Mouse (Mus musculus): ENCODE results near the gene Ccdc78. TPM values are rescaled to one million over a fixed set of nuclear protein-coding genes. Genes with fewer than 3 reads are reported as not detected.

Ccdc78 gene
- polyA plus RNA-seq, 1 experiment from 2014 or later, result 0.62 TPM

GRCm38 (mm10) chr17:25757691-25758090, 28.7 kb upstream of the Ccdc78 start:
- Histone ChIP-seq H3K4me3 (no peak overlapping the region), H3K27me3 (replicated peaks; ENCODE audit: low read depth, poor library complexity, severe bottlenecking) (peaks cover 5% of the 10 kb centered on the region; the same call in 1 of the 2 replicates), H3K27ac (replicated peaks) (no peak overlapping the region), H3K4me1 (peaks cover 24% of the 10 kb centered on the region), H3K36me3 (replicated peaks) (no peaks in the 10 kb centered on the region), H3K9me3 (no peaks in the 10 kb centered on the region)
- no peak for DNase-seq (ENCODE audit: low spot score)
- 68% methylated on average over 3 of the region's 3 CpGs for WGBS

GRCm38 (mm10) chr17:25760148-25760547, 26.2 kb upstream of the Ccdc78 start:
- H3K27ac ChIP-seq (replicated peaks), result no peak overlapping the region
- no peak for DNase-seq (ENCODE audit: low spot score)
- H3K9me3 ChIP-seq, result no peaks in the 10 kb centered on the region
- H3K27me3 ChIP-seq (replicated peaks; ENCODE audit: low read depth, poor library complexity, severe bottlenecking), result peaks cover 5% of the 10 kb centered on the region; the same call in 1 of the 2 replicates
- WGBS, result 78% methylated on average over 8 of the region's 8 CpGs
- no peaks in the 10 kb centered on the region for H3K36me3 ChIP-seq (replicated peaks)
- peaks cover 23% of the 10 kb centered on the region for H3K4me1 ChIP-seq
- H3K4me3 ChIP-seq, result no peak overlapping the region

- no peak for DNase-seq (ENCODE audit: low spot score)
- WGBS, result 43% methylated on average over 4 of the region's 4 CpGs
- peaks cover 5% of the 10 kb centered on the region; the same call in 1 of the 2 replicates for H3K27me3 ChIP-seq (replicated peaks; ENCODE audit: low read depth, poor library complexity, severe bottlenecking)
- no peaks in the 10 kb centered on the region for H3K36me3 ChIP-seq (replicated peaks)
- no peaks in the 10 kb centered on the region for H3K9me3 ChIP-seq
- no peak overlapping the region for H3K4me3 ChIP-seq
- H3K4me1 ChIP-seq, result peaks cover 15% of the 10 kb centered on the region
- no peak overlapping the region for H3K27ac ChIP-seq (replicated peaks)
These were observed 24.8 kb upstream of the Ccdc78 start for GRCm38 (mm10) chr17:25761561-25761970.

GRCm38 (mm10) chr17:25762591-25762990, 23.8 kb upstream of the Ccdc78 start:
- Histone ChIP-seq H3K9me3 (no peaks in the 10 kb centered on the region), H3K36me3 (replicated peaks) (no peaks in the 10 kb centered on the region), H3K27ac (replicated peaks) (no peak overlapping the region), H3K4me3 (no peak overlapping the region), H3K27me3 (replicated peaks; ENCODE audit: low read depth, poor library complexity, severe bottlenecking) (peaks cover 13% of the 10 kb centered on the region; the same call in 1 of the 2 replicates), H3K4me1 (peaks cover 9% of the 10 kb centered on the region; the same call in 1 of the 2 replicates)
- DNase-seq (ENCODE audit: low spot score), result no peak
- WGBS, result 39% methylated on average over 3 of the region's 3 CpGs

- WGBS, result 47% methylated on average over 5 of the region's 5 CpGs
- H3K27ac ChIP-seq (replicated peaks), result no peak overlapping the region
- peak; percentile 62 for DNase-seq (ENCODE audit: low spot score)
- peaks cover 24% of the 10 kb centered on the region for H3K27me3 ChIP-seq (replicated peaks; ENCODE audit: low read depth, poor library complexity, severe bottlenecking)
- no peaks in the 10 kb centered on the region for H3K9me3 ChIP-seq
- peaks cover 8% of the 10 kb centered on the region; the same call in 1 of the 2 replicates for H3K4me1 ChIP-seq
- H3K36me3 ChIP-seq (replicated peaks), result no peaks in the 10 kb centered on the region
- H3K4me3 ChIP-seq, result no peak overlapping the region
These were observed 20.5 kb upstream of the Ccdc78 start for GRCm38 (mm10) chr17:25765886-25766285.

- Histone ChIP-seq H3K27ac (replicated peaks) (no peak overlapping the region), H3K4me1 (peaks cover 12% of the 10 kb centered on the region), H3K4me3 (no peak overlapping the region), H3K9me3 (no peaks in the 10 kb centered on the region), H3K36me3 (replicated peaks) (no peaks in the 10 kb centered on the region), H3K27me3 (replicated peaks; ENCODE audit: low read depth, poor library complexity, severe bottlenecking) (peaks cover 24% of the 10 kb centered on the region)
- WGBS, result 46% methylated on average over 9 of the region's 9 CpGs
- DNase-seq (ENCODE audit: low spot score), result no peak
These were observed 17.0 kb upstream of the Ccdc78 start for GRCm38 (mm10) chr17:25769331-25769730.

GRCm38 (mm10) chr17:25773549-25774120, 12.7 kb upstream of the Ccdc78 start, which contains the start of gene Narfl:
TSS of gene Narfl (plus strand) at chr17:25773776.
- peak; percentile 98 for DNase-seq (ENCODE audit: low spot score)
- Histone ChIP-seq H3K9me3 (no peaks in the 10 kb centered on the region), H3K27me3 (replicated peaks; ENCODE audit: low read depth, poor library complexity, severe bottlenecking) (peaks cover 8% of the 10 kb centered on the region; the same call in 1 of the 2 replicates), H3K4me1 (peaks cover 18% of the 10 kb centered on the region), H3K36me3 (replicated peaks) (peaks cover 11% of the 10 kb centered on the region), H3K4me3 (peak within 1 kb of the TSS; percentile 85), H3K27ac (replicated peaks) (peak within 1 kb of the TSS; percentile 82)
- under 1% methylated on average over 37 of the region's 37 CpGs for WGBS

- Histone ChIP-seq H3K9me3 (no peaks in the 10 kb centered on the region), H3K27me3 (replicated peaks; ENCODE audit: low read depth, poor library complexity, severe bottlenecking) (no peaks in the 10 kb centered on the region), H3K27ac (replicated peaks) (no peak overlapping the region), H3K36me3 (replicated peaks) (peaks cover 23% of the 10 kb centered on the region), H3K4me1 (peaks cover 18% of the 10 kb centered on the region), H3K4me3 (peak overlapping the region; percentile 16; the same call in 1 of the 2 replicates)
- 81% methylated on average over 10 of the region's 10 CpGs for WGBS
- no peak for DNase-seq (ENCODE audit: low spot score)
These were observed 10.9 kb upstream of the Ccdc78 start for GRCm38 (mm10) chr17:25775318-25776062.

GRCm38 (mm10) chr17:25777948-25778347, 8.4 kb upstream of the Ccdc78 start:
- 94% methylated on average over 5 of the region's 5 CpGs for WGBS
- Histone ChIP-seq H3K4me3 (no peak overlapping the region), H3K4me1 (peaks cover 22% of the 10 kb centered on the region), H3K27me3 (replicated peaks; ENCODE audit: low read depth, poor library complexity, severe bottlenecking) (no peaks in the 10 kb centered on the region), H3K27ac (replicated peaks) (no peak overlapping the region), H3K36me3 (replicated peaks) (peaks cover 48% of the 10 kb centered on the region), H3K9me3 (no peaks in the 10 kb centered on the region)
- no peak for DNase-seq (ENCODE audit: low spot score)

GRCm38 (mm10) chr17:25781339-25781738, 5.0 kb upstream of the Ccdc78 start:
- no peak for DNase-seq (ENCODE audit: low spot score)
- 83% methylated on average over 6 of the region's 6 CpGs for WGBS
- Histone ChIP-seq H3K4me3 (no peak overlapping the region), H3K27ac (replicated peaks) (no peak overlapping the region), H3K4me1 (peaks cover 32% of the 10 kb centered on the region), H3K27me3 (replicated peaks; ENCODE audit: low read depth, poor library complexity, severe bottlenecking) (no peaks in the 10 kb centered on the region), H3K36me3 (replicated peaks) (peaks cover 63% of the 10 kb centered on the region), H3K9me3 (no peaks in the 10 kb centered on the region)

GRCm38 (mm10) chr17:25783086-25783485, 3.3 kb upstream of the Ccdc78 start:
- Histone ChIP-seq H3K27ac (replicated peaks) (no peak overlapping the region), H3K27me3 (replicated peaks; ENCODE audit: low read depth, poor library complexity, severe bottlenecking) (no peaks in the 10 kb centered on the region), H3K4me3 (peak overlapping the region; percentile 75; the same call in 1 of the 2 replicates), H3K36me3 (replicated peaks) (peaks cover 66% of the 10 kb centered on the region), H3K4me1 (peaks cover 34% of the 10 kb centered on the region), H3K9me3 (no peaks in the 10 kb centered on the region)
- DNase-seq (ENCODE audit: low spot score), result no peak
- 88% methylated on average over 7 of the region's 7 CpGs for WGBS

GRCm38 (mm10) chr17:25783861-25784574, 2.4 kb upstream of the Ccdc78 start:
- Histone ChIP-seq H3K27me3 (replicated peaks; ENCODE audit: low read depth, poor library complexity, severe bottlenecking) (no peaks in the 10 kb centered on the region), H3K27ac (replicated peaks) (peak overlapping the region; percentile 93), H3K4me3 (peak overlapping the region; percentile 75), H3K9me3 (no peaks in the 10 kb centered on the region), H3K36me3 (replicated peaks) (peaks cover 73% of the 10 kb centered on the region), H3K4me1 (peaks cover 34% of the 10 kb centered on the region)
- DNase-seq (ENCODE audit: low spot score), result no peak
- WGBS, result 85% methylated on average over 15 of the region's 15 CpGs

Measured in embryonic facial prominence, embryonic 10.5 days (tissue).